Comparison of ENCODE assay signal across 10 mouse cellular contexts in the genomic region with DNA sequence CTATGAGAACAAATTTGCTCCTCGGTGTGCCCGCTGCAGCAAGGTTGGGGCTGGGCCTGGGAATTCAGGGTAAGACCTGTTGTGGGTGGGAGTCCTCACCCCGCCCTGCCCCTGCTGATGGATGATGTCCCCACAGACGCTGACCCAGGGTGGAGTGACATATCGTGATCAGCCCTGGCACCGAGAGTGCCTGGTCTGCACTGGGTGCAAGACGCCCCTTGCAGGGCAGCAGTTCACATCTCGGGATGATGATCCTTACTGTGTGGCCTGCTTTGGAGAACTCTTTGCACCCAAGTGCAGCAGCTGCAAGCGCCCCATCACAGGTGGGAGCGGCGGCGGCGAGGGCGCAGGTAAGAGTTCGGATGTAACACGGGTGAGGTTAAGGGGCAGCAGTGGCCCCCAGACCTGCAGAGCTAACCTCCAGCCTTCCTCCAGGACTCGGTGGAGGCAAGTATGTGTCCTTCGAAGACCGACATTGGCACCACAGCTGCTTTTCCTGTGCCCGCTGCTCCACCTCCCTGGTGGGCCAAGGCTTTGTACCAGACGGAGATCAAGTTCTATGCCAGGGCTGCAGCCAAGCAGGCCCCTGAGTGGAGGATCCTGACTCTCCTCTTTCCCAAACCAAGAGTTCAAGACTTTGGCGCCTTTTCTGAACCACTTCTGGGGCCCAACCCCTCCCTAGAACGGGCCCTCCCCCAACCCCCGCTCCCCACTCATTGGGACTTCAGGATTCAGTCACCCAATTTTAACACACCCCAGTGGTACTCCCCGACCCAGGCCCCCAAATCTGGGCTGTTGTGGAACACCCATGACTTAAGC. TPM values are rescaled to one million over a fixed set of nuclear protein-coding genes. Genes with fewer than 3 reads are reported as not detected.
DNase-seq lines count a peak whose midpoint lies in the region; ATAC-seq and TF ChIP-seq lines count a peak whose summit lies in the region.
"Not testable (repeated sequence)": the region's sequence is repeated elsewhere in the genome, so short reads cannot be mapped to it uniquely, and the experiment has no call there.
"Had no signal": no experiment of that assay in that cellular context is flagged by ENCODE, and none has a peak within 500 bp of the region (broad histone marks: within the 10 kb centered on the region; RNA-seq: fewer than 3 reads in every experiment).

No protein-coding gene starts in this region.

- H3K27ac ChIP-seq in embryonic facial prominence, embryonic 11.5 days (replicated peaks; ENCODE audit: low read depth, low read length), result peak overlapping the region; percentile 96
- H3K27ac ChIP-seq in heart, postnatal 0 days (ENCODE audit: low read depth), result peak overlapping the region; percentile 91; the same call in 1 of the 2 replicates
- peak overlapping the region; percentile 96 for H3K27ac ChIP-seq in limb, embryonic 10.5 days
- 0 out of 2 replicates have a peak overlapping the region, but pooled peaks have one; percentile 93 for H3K27ac ChIP-seq in liver, postnatal 0 days (ENCODE audit: low read depth)
- H3K27ac ChIP-seq in stomach, embryonic 15.5 days, result peak overlapping the region; percentile 94; the same call in 1 of the 2 replicates

- not testable (repeated sequence) for H3K27me3 ChIP-seq in G1E (ENCODE audit: insufficient read depth, low read length); embryonic facial prominence, embryonic 11.5 days (ENCODE audit: control insufficient read depth, insufficient read depth, low read length); heart, postnatal 0 days (ENCODE audit: control insufficient read depth, insufficient read depth, low read length); limb, embryonic 10.5 days (ENCODE audit: low read depth, poor library complexity, severe bottlenecking); liver, postnatal 0 days (ENCODE audit: insufficient read depth, low read length); stomach, embryonic 15.5 days (replicated peaks)

- not testable (repeated sequence) for H3K9me3 ChIP-seq in G1E (replicated peaks); embryonic facial prominence, embryonic 11.5 days (replicated peaks; ENCODE audit: control insufficient read depth, low read length); heart, postnatal 0 days (replicated peaks; ENCODE audit: control insufficient read depth, low read length); limb, embryonic 10.5 days (replicated peaks); liver, postnatal 0 days (ENCODE audit: low read length); stomach, embryonic 15.5 days

- 86% methylated on average over 25 of the region's 25 CpGs for WGBS in embryonic facial prominence, embryonic 11.5 days
- 87% methylated on average over 25 of the region's 25 CpGs for WGBS in heart, postnatal 0 days
- WGBS in limb, embryonic 10.5 days, result 89% methylated on average over 25 of the region's 25 CpGs
- 84% methylated on average over 24 of the region's 25 CpGs for WGBS in liver, postnatal 0 days (ENCODE audit: insufficient replicate concordance)
- WGBS in stomach, embryonic 15.5 days, result 87% methylated on average over 25 of the region's 25 CpGs

- not testable (repeated sequence) for ATAC-seq in G1E (ENCODE audit: extremely low read depth, insufficient number of reproducible peaks, low FRiP score, poor library complexity, severe bottlenecking); embryonic facial prominence, embryonic 11.5 days (replicated peaks; ENCODE audit: insufficient number of reproducible peaks, low FRiP score, low TSS enrichment, low read depth); heart, postnatal 0 days (ENCODE audit: insufficient read depth, low read depth); liver, postnatal 0 days; stomach, embryonic 15.5 days (ENCODE audit: insufficient read depth, low FRiP score, low read depth)

- peak overlapping the region; percentile 23; the same call in 1 of the 2 replicates for H3K4me3 ChIP-seq in G1E (ENCODE audit: low read depth, low read length)
- not testable (repeated sequence) for H3K4me3 ChIP-seq in embryonic facial prominence, embryonic 11.5 days (ENCODE audit: low read depth, low read length); heart, postnatal 0 days (ENCODE audit: low read depth, low read length); limb, embryonic 10.5 days; liver, postnatal 0 days (ENCODE audit: low read depth, low read length); stomach, embryonic 15.5 days (replicated peaks)

- TF ChIP-seq CTCF in G1E (IDR thresholded peaks at IDR 0.05; ENCODE audit: low read depth, low read length); heart, postnatal 0 days (IDR thresholded peaks at IDR 0.05; ENCODE audit: low read depth); liver, postnatal 0 days (IDR thresholded peaks at IDR 0.05; ENCODE audit: low read depth): not testable (repeated sequence)

- DNase-seq in G1E (ENCODE audit: low spot score); embryonic facial prominence, embryonic 11.5 days (ENCODE audit: low spot score); heart, postnatal 0 days (ENCODE audit: low spot score); limb, embryonic 10.5 days (ENCODE audit: low spot score); liver, postnatal 0 days: not testable (repeated sequence)
- peak; percentile 24 for DNase-seq in gastrocnemius, postnatal 25 days

- H3K36me3 ChIP-seq in G1E (replicated peaks), result peaks cover 57% of the 10 kb centered on the region
- H3K36me3 ChIP-seq in embryonic facial prominence, embryonic 11.5 days (replicated peaks; ENCODE audit: control insufficient read depth, insufficient read depth, low read depth, low read length); liver, postnatal 0 days (replicated peaks; ENCODE audit: insufficient read depth, low read length); stomach, embryonic 15.5 days: not testable (repeated sequence)
- H3K36me3 ChIP-seq in heart, postnatal 0 days (replicated peaks; ENCODE audit: control insufficient read depth, insufficient read depth, low read length), result peaks cover 20% of the 10 kb centered on the region
- peaks cover 36% of the 10 kb centered on the region for H3K36me3 ChIP-seq in limb, embryonic 10.5 days

- H3K4me1 ChIP-seq in G1E (ENCODE audit: insufficient read depth, low read depth, low read length), result peaks cover 78% of the 10 kb centered on the region
- H3K4me1 ChIP-seq in embryonic facial prominence, embryonic 11.5 days (ENCODE audit: control insufficient read depth, insufficient read depth, low read length), result peaks cover 24% of the 10 kb centered on the region
- H3K4me1 ChIP-seq in heart, postnatal 0 days (ENCODE audit: control insufficient read depth, insufficient read depth), result peaks cover 42% of the 10 kb centered on the region
- peaks cover 82% of the 10 kb centered on the region for H3K4me1 ChIP-seq in limb, embryonic 10.5 days
- peaks cover 50% of the 10 kb centered on the region for H3K4me1 ChIP-seq in liver, postnatal 0 days (ENCODE audit: insufficient read depth)
- H3K4me1 ChIP-seq in stomach, embryonic 15.5 days, result peaks cover 53% of the 10 kb centered on the region

- not testable (repeated sequence) for TF ChIP-seq EP300 in heart, postnatal 0 days (IDR thresholded peaks at IDR 0.05; ENCODE audit: low read depth); liver, postnatal 0 days (IDR thresholded peaks at IDR 0.05; ENCODE audit: low read depth)

- not testable (repeated sequence) for H3K4me2 ChIP-seq in embryonic facial prominence, embryonic 11.5 days (ENCODE audit: low read depth, low read length); heart, postnatal 0 days (ENCODE audit: low read depth, low read length); liver, postnatal 0 days (ENCODE audit: low read depth, low read length); stomach, embryonic 15.5 days

- not testable (repeated sequence) for H3K9ac ChIP-seq in embryonic facial prominence, embryonic 11.5 days (replicated peaks; ENCODE audit: low read length); heart, postnatal 0 days (replicated peaks; ENCODE audit: low read depth, low read length); liver, postnatal 0 days (replicated peaks); stomach, embryonic 15.5 days

RNA-seq across cellular contexts. Expression of gene Sf3a3, which starts 7.0 kb away (rescaled TPM):
- total RNA-seq in G1E (2014; fragmentation: Nextera tagmentation) (106 and 126 TPM in 2 replicates), G1E (2017) (168 and 172 TPM in 2 replicates)
- 53.7 and 56.7 TPM in 2 replicates for polyA plus RNA-seq in G1E (2012)
- 236 and 240 TPM in 2 replicates for polyA plus RNA-seq in embryonic facial prominence, embryonic 11.5 days (2014; fragmentation: Nextera tagmentation; extraction: Ambion mirVana)
- 10 to 100 TPM; 10.8 to 11.3 TPM for total RNA-seq in gastrocnemius, postnatal 25 days (2021)
- total RNA-seq in heart, postnatal 0 days (2014; rRNA removed; ENCODE audit: low replicate concordance), result 15.4 and 23.6 TPM in 2 replicates
- polyA plus RNA-seq in heart, postnatal 0 days (2015; fragmentation: Nextera tagmentation; extraction: Ambion mirVana), result 47.5 and 50.6 TPM in 2 replicates
- polyA plus RNA-seq in limb, embryonic 10.5 days (2016; fragmentation: Nextera tagmentation; extraction: Ambion mirVana), result 270 and 284 TPM in 2 replicates
- 37.1 and 37.2 TPM in 2 replicates for polyA plus RNA-seq in liver, postnatal 0 days (2015; fragmentation: Nextera tagmentation; extraction: Ambion mirVana)
- 133 and 140 TPM in 2 replicates for polyA plus RNA-seq in stomach, embryonic 15.5 days (2015; fragmentation: Nextera tagmentation; extraction: Ambion mirVana)

RNA-seq across cellular contexts. Expression of gene Fhl3, which starts 7.1 kb away (rescaled TPM):
- total RNA-seq in G1E (2014; fragmentation: Nextera tagmentation) (22.9 and 29.7 TPM in 2 replicates), G1E (2017) (13.5 and 15.2 TPM in 2 replicates)
- polyA plus RNA-seq in G1E (2012), result 27.6 and 28.2 TPM in 2 replicates
- 9.7 and 10.7 TPM in 2 replicates for polyA plus RNA-seq in embryonic facial prominence, embryonic 11.5 days (2014; fragmentation: Nextera tagmentation; extraction: Ambion mirVana)
- total RNA-seq in gastrocnemius, postnatal 25 days (2021), result 100 to 1,000 TPM; 200 to 220 TPM
- 7.1 and 14.5 TPM in 2 replicates for total RNA-seq in heart, postnatal 0 days (2014; rRNA removed; ENCODE audit: low replicate concordance)
- polyA plus RNA-seq in heart, postnatal 0 days (2015; fragmentation: Nextera tagmentation; extraction: Ambion mirVana), result 6.2 and 6.5 TPM in 2 replicates
- polyA plus RNA-seq in limb, embryonic 10.5 days (2016; fragmentation: Nextera tagmentation; extraction: Ambion mirVana), result 7.7 and 10.1 TPM in 2 replicates
- 2.5 and 2.7 TPM in 2 replicates for polyA plus RNA-seq in liver, postnatal 0 days (2015; fragmentation: Nextera tagmentation; extraction: Ambion mirVana)
- polyA plus RNA-seq in stomach, embryonic 15.5 days (2015; fragmentation: Nextera tagmentation; extraction: Ambion mirVana), result 12.3 and 14.2 TPM in 2 replicates

RNA-seq across cellular contexts. Expression of gene Utp11, which starts 14.2 kb away (rescaled TPM):
- total RNA-seq in G1E (2014; fragmentation: Nextera tagmentation) (80.4 and 94.2 TPM in 2 replicates), G1E (2017) (69.2 and 94.3 TPM in 2 replicates)
- polyA plus RNA-seq in G1E (2012), result 12.6 and 16.7 TPM in 2 replicates
- polyA plus RNA-seq in embryonic facial prominence, embryonic 11.5 days (2014; fragmentation: Nextera tagmentation; extraction: Ambion mirVana), result 77.1 and 90.3 TPM in 2 replicates
- total RNA-seq in gastrocnemius, postnatal 25 days (2021), result 10 to 100 TPM; 16.1 to 18.3 TPM
- total RNA-seq in heart, postnatal 0 days (2014; rRNA removed; ENCODE audit: low replicate concordance), result 2.6 and 5.5 TPM in 2 replicates
- 33.4 and 39.7 TPM in 2 replicates for polyA plus RNA-seq in heart, postnatal 0 days (2015; fragmentation: Nextera tagmentation; extraction: Ambion mirVana)
- polyA plus RNA-seq in limb, embryonic 10.5 days (2016; fragmentation: Nextera tagmentation; extraction: Ambion mirVana), result 73.9 and 77.2 TPM in 2 replicates
- polyA plus RNA-seq in liver, postnatal 0 days (2015; fragmentation: Nextera tagmentation; extraction: Ambion mirVana), result 20.1 and 21.6 TPM in 2 replicates
- polyA plus RNA-seq in stomach, embryonic 15.5 days (2015; fragmentation: Nextera tagmentation; extraction: Ambion mirVana), result 79.4 and 82.1 TPM in 2 replicates

RNA-seq across cellular contexts. Expression of gene Inpp5b, which starts 34.1 kb away (rescaled TPM):
- total RNA-seq in G1E (2014; fragmentation: Nextera tagmentation) (127 and 141 TPM in 2 replicates), G1E (2017) (119 and 128 TPM in 2 replicates)
- polyA plus RNA-seq in G1E (2012), result 48.3 and 51.4 TPM in 2 replicates
- polyA plus RNA-seq in embryonic facial prominence, embryonic 11.5 days (2014; fragmentation: Nextera tagmentation; extraction: Ambion mirVana), result 26.2 and 28.2 TPM in 2 replicates
- 10 to 100 TPM in 1 of 2 experiments, 1 to 10 TPM in 1; 8.8 to 10.3 TPM for total RNA-seq in gastrocnemius, postnatal 25 days (2021)
- total RNA-seq in heart, postnatal 0 days (2014; rRNA removed; ENCODE audit: low replicate concordance), result 4.7 and 8.2 TPM in 2 replicates
- 8.0 and 10.4 TPM in 2 replicates for polyA plus RNA-seq in heart, postnatal 0 days (2015; fragmentation: Nextera tagmentation; extraction: Ambion mirVana)
- polyA plus RNA-seq in limb, embryonic 10.5 days (2016; fragmentation: Nextera tagmentation; extraction: Ambion mirVana), result 22.7 and 22.8 TPM in 2 replicates
- 15.5 and 19.5 TPM in 2 replicates for polyA plus RNA-seq in liver, postnatal 0 days (2015; fragmentation: Nextera tagmentation; extraction: Ambion mirVana)
- polyA plus RNA-seq in stomach, embryonic 15.5 days (2015; fragmentation: Nextera tagmentation; extraction: Ambion mirVana), result 27.1 and 31.6 TPM in 2 replicates

RNA-seq across cellular contexts. Expression of gene Pou3f1, which starts 51.0 kb away (rescaled TPM):
- total RNA-seq in G1E (2014; fragmentation: Nextera tagmentation) (not detected in 2 replicates), G1E (2017) (0.05 TPM in 1 of 2 replicates, not detected in the other)
- polyA plus RNA-seq in G1E (2012), result not detected in 2 replicates
- 2.1 and 3.4 TPM in 2 replicates for polyA plus RNA-seq in embryonic facial prominence, embryonic 11.5 days (2014; fragmentation: Nextera tagmentation; extraction: Ambion mirVana)
- total RNA-seq in gastrocnemius, postnatal 25 days (2021), result under 1 TPM; 0.38 to 0.43 TPM
- total RNA-seq in heart, postnatal 0 days (2014; rRNA removed; ENCODE audit: low replicate concordance), result 0.04 and 1.5 TPM in 2 replicates
- polyA plus RNA-seq in heart, postnatal 0 days (2015; fragmentation: Nextera tagmentation; extraction: Ambion mirVana), result 0.03 and 0.08 TPM in 2 replicates
- polyA plus RNA-seq in limb, embryonic 10.5 days (2016; fragmentation: Nextera tagmentation; extraction: Ambion mirVana), result 0.04 and 0.13 TPM in 2 replicates
- polyA plus RNA-seq in liver, postnatal 0 days (2015; fragmentation: Nextera tagmentation; extraction: Ambion mirVana), result not detected in 2 replicates
- polyA plus RNA-seq in stomach, embryonic 15.5 days (2015; fragmentation: Nextera tagmentation; extraction: Ambion mirVana), result 0.14 TPM in 2 replicates
- total RNA-seq: granulocyte monocyte progenitor cell, adult 5-6 weeks; liver, adult 2 months had no signal
- polyA plus RNA-seq: CD4-positive, CD25-positive, alpha-beta regulatory T cell, adult 4 months; liver, adult 2 months had no signal
